Mouse (Mus musculus) left cerebral cortex, postnatal 25 days (tissue): ENCODE results near the gene Plin3. TPM values are rescaled to one million over a fixed set of nuclear protein-coding genes. Genes with fewer than 3 reads are reported as not detected.
"Not testable (repeated sequence)": the region's sequence is repeated elsewhere in the genome, so short reads cannot be mapped to it uniquely, and the experiment has no call there.

Experiments
- DNase-seq, 2 experiments: peaks; one replicate each; pipeline ENCODE4 v3.0.0; 2022; ENCODE audit warnings: low spot score in 2 of 2, mixed read lengths in 1 of 2
- intact Hi-C: fragments of 180-260 bp; cut with DNase I; formaldehyde crosslinking; loops from one replicate; pipeline ENCODE4 v1.15.1; 2025
- total RNA-seq, 2 experiments: library from RNA; stranded (reverse); gene quantifications; 2 replicates each; pipeline ENCODE4 v1.2.3; 2021

Gene Plin3
- total RNA-seq, 2 experiments from 2014 or later, result 7.6 to 10.3 TPM

- DNase-seq, result no peak
- intact Hi-C loops, result no loop called here
Observed at GRCm38 (mm10) chr17:56277567-56277893, 15.1 kb downstream of the Plin3 start.

- peak; percentile 70 to 91 for DNase-seq
- intact Hi-C loops, result no loop called here
Observed at GRCm38 (mm10) chr17:56276643-56277566, 15.8 kb downstream of the Plin3 start, which contains the start of gene Ticam1. Gene Ticam1 (minus strand): TSS chr17:56276786.

DNA sequence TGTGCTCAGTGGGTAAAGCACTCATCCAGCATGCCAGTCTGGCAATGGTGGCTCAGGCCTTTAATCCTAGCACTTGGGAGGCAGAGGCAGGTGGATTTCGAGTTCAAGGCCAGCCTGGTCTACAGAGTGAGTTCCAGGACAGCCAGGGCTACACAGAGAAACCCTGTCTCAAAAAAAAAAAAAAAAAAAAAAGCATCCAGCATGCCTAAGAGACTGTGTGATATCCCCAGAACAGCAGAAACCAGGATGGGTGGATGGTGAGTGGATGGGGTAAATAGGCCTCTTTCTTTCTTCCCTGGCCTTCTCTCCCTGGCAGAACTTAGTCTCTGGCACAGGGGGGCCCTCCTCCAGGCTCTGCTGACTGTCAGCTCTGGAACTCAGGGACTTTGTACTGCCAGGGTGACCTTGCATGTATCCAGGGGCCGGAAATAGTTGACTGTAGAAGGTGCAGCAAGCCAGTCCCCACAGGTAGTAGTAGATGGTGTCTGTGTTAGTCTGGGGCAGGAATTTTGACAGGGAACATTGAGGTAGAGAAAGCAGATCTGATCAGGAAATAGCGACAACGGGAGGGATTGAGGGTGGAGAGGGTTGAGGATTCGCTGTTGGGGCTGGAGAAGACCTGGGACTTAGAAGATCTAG is 16.7 kb downstream of the Plin3 start:
- DNase-seq, result no peak
- intact Hi-C loops, result no loop called here

DNA sequence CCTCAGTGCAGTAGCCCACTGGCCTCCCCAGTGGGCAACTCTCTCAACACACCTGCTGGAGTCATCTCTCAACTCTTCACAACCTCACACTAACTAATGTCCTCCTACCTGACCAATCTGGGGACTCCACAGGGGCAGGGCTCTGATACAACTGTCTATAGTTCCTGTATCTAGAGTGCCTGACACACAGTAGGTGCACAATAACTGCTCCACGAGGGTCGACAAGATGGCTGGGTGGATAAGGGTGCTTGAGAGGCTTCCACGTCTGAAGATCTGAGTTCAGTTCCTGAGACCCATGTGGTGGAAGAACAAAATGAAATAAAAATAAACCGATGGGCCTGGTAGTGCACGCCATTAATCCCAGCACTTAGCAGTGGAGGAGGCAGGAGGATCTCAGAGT is 18.7 kb downstream of the Plin3 start:
- intact Hi-C loops, result no loop called here
- DNase-seq, result no peak

DNA sequence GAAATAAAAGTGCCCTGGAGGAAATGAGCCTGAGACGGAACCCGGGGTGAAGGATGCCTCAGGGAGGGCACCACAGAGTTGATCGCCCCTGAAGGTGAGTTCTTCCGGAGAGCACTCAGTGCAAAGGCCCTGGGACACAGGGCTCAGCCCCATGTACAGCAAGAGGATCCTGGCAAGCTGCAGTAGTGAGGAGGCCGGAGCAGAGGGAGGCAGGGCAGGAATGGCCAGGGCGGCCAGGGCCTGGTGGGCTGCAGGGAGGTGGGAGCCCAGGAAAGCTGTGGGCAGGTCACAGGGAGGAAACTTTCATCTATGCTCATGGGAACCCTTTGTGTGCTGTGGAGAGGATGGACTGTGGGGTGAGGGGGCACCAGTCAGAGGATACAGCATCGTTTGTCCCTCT is 19.2 kb downstream of the Plin3 start:
- intact Hi-C loops, result no loop called here
- no peak for DNase-seq

DNA sequence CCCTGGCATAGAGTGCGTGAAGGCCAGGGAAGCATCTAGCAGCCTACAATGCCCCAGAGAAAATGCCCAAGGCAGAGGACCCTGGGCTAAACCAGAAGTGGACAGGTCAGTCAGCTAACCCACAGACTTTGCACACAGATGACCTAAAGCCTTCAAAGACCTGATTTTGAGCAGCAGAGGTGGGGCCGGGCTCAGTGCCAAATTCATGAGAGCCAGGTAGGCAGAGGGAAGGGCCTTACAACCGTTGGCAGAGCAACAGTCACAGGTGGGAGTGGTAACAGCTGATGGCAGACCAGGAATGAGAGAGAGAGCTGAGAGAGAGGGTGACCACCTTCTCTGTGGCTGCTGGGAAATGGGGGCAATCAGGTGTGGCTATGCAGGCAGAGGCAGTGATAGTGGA is 20.0 kb downstream of the Plin3 start:
- intact Hi-C loops, result no loop called here
- DNase-seq, result no peak

DNA sequence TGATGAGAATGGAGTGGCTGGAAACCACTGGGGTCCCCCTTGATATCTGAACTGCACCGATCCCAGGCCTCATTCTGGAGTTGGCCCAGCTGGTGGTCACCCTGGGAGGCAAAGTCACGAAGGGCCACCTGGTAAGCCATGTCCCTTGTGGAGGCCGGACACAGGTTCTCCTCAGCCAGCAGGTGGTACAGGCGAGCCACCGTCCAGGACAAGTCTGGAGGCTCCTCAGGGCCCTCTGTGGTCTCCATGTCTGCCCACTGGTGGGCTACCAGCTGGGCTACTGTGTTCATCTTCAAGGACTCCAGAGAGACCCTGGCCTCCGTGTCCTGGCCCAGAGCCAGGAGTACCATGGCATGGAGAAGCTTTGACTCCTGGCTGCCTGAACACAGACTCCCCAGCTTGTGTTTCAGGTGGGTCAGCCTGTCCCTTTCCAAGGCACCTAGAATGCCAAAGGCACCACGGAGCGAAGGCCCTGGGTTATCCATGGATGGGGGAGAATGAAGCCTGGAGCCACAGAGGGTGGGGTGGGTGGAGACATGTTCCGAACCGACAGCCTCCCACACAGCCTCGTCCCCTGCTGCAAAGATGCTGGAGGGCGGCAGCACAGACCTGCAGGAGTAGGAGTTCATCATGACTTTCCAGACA is 20.9 kb downstream of the Plin3 start:
- intact Hi-C loops, result no loop called here
- DNase-seq, result no peak

DNA sequence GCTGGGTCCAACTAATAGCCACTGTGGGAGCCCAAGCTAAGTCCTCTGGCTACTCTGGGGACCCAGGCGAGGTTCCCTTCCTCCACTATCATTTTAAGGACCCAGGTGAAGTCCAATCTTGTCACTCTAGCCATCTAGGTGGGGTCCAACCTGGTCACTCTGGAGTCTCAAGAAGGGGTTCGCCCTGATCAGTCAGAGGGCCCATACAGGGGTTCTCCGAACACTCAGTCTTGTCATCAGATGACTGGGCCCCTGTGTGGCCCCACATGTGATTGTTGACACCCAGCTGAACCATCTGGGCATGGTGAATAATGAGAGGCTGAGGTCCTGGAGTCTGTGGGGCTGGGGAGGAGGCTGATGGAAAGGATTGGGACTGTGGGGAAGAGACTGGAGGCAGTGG is 22.9 kb downstream of the Plin3 start:
- no peak for DNase-seq
- intact Hi-C loops, result no loop called here

- intact Hi-C loops, result no loop called here
- DNase-seq, result peak; percentile 67 to 91
Observed at GRCm38 (mm10) chr17:56269153-56269630, 23.5 kb downstream of the Plin3 start.

- intact Hi-C loops, result no loop called here
- DNase-seq, result peak; percentile 74 to 97
Observed at GRCm38 (mm10) chr17:56266271-56266670, 26.4 kb downstream of the Plin3 start.

GRCm38 (mm10) chr17:56265869-56266268 is 26.8 kb downstream of the Plin3 start:
- no peak for DNase-seq
- intact Hi-C loops, result no loop called here

DNA sequence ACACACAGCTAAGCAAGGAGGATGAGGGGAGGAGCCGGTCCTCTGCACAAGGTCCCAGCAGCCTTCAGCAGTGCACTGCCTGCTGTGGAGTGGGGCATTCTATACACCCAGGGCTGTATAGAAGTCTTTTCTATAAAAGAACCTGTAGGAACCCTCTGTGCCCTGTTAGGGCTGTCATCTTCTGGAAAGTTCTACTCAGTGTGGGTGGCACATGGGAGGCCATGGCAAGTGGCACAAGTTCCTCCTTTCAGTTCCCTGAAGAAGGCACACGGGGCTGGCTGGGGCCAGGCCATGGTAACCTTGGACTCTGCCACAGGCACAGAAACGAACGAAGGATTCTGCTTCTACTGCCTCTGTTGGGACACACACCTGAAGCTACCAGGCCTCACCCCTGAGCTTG is 27.7 kb downstream of the Plin3 start:
- intact Hi-C loops, result no loop called here
- peak in 1 of 2 experiments; percentile 32 for DNase-seq

DNA sequence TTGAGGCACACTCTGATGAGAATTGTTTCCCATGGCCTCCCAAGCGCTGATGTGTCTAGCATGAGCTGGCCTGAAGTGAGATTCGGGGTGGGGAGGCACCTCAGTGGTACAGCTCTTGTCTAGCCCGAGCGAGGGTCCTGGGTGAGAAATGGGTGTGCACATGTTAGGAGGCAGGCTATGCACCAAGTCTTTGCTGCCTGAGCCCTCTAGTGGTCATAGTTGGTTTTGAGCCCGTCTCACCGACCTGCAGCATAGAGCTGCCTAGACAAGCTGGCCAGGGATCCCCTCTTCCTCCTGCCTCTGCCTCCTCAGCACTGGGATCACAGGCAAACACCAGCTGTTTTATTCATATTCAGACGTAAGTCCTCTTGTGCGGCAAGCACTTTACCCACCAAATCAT is 28.7 kb downstream of the Plin3 start:
- DNase-seq, result peak; percentile 78 to 90
- intact Hi-C loops, result no loop called here

DNA sequence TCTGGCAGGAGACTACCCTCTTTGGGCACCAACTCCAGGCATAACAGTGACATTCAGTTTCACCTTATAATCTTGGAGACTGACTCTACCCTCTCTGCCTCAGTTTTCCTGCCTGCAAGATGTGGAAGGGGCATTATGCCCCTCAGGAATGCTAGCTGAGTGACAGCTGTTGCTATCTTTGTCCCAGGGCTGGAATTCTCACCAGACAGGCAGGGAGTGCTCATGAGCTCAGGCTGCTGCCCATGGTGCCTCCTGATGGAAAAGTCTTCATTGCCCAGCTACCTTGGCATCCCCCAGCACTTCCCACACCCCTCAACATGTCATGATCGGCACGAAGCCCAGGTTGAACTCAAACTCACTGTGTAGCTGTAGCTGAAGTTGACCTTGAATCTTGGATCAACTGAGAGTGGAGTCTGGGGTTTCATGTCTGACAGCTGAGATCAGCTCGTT is 30.0 kb downstream of the Plin3 start:
- DNase-seq, result no peak
- intact Hi-C loops, result no loop called here

DNA sequence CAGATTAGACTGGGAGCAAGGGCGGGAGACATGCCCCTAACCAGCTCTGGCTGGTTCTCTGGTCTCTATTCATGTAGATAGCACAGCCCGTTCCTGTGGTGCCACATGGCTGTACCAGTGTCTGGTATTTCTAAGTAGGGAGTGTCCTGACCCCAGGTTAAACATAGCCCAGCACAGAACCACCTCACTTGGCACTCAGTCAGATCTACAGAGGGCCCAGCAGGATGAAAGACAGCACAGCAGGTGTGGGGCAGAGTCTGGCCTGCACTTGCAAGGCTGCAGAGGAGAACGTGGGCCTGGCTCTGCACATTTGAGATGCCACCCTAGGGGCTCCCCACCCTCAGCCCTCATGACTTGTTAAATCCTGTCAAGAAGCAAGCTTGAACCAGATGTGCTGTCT is 31.5 kb downstream of the Plin3 start:
- DNase-seq, result no peak
- intact Hi-C loops, result no loop called here

- intact Hi-C loops, result loop anchor here (5.0 kb wide), 1 partner anchor 177 kb away; no protein-coding TSS in a partner anchor
- no peak for DNase-seq
Observed at GRCm38 (mm10) chr17:56259301-56260037, 33.2 kb downstream of the Plin3 start.

DNA sequence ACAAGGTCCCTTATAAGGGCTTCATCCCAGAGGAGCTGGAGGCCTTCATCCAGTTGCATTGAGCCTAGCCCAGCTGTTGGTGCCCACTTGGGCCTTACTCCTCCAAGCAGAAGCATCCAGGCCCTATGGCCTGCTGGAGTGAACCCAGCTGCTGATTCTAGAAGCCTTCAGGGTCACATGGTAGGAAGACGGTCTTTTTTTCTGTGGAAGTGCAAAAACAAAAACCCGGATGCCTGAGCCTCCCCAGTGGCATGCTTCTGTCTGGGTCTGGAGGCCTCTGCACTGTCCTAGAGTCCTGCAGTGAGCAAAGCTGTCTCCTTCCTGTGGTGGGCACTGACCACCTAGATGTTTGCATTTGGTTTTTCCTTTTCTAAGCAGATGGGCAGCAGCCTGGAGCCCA is 33.9 kb downstream of the Plin3 start:
- intact Hi-C loops, result loop anchor here (5.0 kb wide), 1 partner anchor 177 kb away; no protein-coding TSS in a partner anchor
- DNase-seq, result not testable (repeated sequence)

DNA sequence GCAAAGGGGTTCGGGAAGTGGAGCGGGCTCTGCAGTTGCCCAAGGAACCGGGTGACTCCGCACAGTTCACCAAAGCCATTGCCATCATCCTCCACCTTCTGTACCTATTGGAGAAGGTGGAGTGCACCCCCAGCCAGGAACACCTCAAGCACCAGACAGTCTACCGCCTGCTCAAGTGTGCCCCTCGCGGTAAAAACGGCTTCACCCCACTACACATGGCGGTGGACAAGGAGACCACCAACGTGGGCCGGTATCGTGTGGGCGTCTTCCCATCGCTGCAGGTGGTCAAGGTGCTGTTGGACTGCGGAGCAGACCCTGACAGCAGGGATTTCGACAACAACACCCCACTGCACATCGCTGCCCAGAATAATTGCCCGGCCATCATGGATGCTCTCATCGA is 34.4 kb downstream of the Plin3 start:
- not testable (repeated sequence) for DNase-seq
- intact Hi-C loops, result loop anchor here (5.0 kb wide), 1 partner anchor 176 kb away; no protein-coding TSS in a partner anchor

- intact Hi-C loops, result loop anchor here (5.0 kb wide), 1 partner anchor 175 kb away; no protein-coding TSS in a partner anchor
- peak in 1 of 2 experiments; percentile 30 for DNase-seq
Observed at GRCm38 (mm10) chr17:56257181-56257894, 35.3 kb downstream of the Plin3 start.
